Mouse (Mus musculus) testis, postnatal 10 days (tissue): ENCODE data around the gene Zer1.

ENCODE experiments used
- DNase-seq: peaks from one replicate; pipeline ENCODE4 v3.0.0; 2021; ENCODE audit warnings: low spot score

Zer1 gene

DNA sequence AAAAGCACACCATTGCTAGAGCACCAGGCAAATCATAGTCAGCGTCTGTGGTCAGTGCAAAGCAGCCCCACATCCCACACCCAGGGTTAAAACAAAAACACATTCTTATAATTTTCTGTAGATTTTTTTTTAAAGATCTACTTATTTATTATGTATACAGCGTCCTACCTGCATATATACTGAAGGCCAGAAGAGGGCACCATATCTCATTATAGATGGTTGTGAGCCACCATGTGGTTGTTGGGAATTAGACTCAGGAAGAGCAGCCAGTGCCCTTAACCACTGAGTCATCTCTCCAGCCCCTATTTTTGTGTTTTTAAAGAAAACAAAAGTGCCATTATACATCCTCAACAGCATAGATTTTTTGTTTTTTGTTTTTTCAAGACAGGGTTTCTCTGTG is 4.4 kb upstream of the Zer1 start:
- DNase-seq: no peak

DNA sequence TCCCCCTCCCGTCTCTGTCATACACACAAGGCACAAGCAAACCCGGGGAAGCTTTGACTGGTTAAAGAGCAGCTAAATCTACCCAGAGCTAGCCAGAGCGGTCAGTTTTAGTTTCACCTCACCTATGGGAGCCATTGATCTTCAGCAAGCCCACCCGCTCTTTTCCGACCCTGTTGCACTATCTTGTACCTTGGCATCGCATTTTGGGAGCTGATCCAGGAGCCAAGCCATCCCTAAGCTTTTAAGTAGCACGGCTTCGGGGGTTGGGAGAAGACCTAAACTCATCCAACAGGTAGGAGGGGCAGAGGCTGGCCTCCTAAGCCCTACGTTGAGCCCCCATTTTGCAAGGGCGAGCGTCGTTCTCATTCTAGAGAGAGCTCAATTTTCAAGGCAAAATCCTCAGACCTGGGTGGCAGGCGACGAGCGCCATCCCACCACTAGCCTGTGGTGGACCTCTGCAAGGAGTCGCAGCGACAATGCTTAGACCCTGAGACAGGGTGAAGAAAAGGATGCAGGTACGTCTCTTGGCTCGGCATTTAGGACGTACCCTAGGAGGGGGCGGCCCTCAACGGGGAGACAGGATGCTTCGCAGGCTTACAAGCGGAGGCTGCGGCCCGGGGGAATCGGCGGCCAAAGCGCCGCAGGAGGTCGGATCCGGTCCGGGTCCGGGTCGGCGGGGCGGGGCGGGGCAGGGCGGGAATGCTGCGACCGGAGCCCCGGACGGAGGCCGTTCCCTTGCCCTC is 485 bp downstream of the Zer1 start:
- no peak for DNase-seq

GRCm38 (mm10) chr2:30122766-30123165 is 1.6 kb downstream of the Zer1 start:
- no peak for DNase-seq

DNA sequence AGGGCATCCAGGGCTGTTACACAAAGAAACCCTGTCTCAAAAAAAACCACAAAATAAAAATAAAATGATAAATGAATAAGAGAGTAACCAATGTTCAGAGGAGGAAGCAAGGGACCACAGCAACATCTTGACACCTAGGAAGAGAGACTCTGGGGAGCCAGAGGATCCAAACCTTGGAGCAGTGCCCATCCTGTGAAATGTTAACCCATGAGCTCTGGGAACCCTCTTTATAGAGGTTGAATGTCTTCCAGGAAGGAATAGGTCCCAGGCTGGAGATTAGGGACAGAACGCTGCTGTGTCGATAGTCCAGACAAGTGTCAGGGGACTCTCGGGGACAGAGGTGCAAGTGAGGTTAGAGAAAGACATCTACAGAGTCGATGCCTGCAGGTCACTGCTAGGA is 4.1 kb downstream of the Zer1 start:
- no peak for DNase-seq

DNA sequence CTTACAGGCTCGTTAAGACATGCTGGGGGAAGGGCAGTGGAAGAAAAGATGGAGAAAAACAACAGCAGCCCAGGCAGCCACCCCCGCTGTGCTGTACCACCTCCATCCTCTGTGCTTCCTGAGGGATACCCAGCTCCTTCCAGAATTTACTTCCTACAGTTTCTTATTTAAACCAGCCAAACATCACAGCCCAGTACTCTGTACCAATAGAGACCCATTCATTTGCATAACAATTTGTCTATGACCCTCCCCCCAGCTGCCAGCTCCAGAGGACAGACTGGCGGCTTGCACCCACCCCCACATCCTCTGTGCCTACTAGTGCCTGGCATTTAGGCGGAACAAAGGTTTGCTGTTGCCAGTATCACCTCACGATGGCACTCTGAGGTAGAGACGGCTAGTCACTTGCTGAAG is 4.7 kb downstream of the Zer1 start:
- DNase-seq: no peak

DNA sequence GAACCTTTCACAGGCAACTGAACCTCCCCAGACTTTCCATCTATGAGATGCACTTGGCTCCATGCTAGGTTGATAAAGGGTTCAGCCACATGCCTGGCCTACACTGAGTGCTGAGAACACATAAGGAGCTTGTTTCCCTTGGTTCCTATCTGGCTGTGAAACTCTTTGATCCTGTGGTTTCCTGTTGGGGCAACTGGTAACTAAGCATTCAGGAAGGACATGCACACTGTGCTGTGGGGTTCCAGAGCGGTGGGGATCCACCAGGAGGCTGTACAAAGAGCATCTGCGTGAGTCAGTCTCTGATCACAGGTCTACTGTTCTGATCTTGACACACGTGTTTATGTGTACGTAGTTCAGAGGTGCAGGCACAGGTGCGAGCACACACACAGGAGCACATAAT is 11.8 kb downstream of the Zer1 start:
- no peak for DNase-seq

DNA sequence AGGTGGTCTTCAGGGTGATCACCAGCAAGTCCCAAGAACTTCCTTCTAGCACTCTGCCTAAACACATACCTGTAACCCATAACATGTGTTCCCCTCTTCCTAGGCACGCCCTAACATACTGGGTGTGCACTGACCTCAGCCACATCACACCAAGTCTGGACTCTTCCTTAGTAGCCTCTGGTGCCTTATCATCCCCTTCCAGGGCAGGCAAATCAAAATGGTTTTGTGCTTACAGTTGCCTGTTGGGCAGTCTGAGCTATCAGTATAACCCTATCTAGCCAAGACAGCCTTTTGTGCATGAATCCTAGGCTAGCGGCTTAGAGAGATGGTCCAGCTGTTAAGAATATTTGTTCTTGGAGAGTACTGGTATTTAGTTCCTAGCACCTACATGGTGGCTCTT is 12.9 kb downstream of the Zer1 start:
- no peak for DNase-seq

DNA sequence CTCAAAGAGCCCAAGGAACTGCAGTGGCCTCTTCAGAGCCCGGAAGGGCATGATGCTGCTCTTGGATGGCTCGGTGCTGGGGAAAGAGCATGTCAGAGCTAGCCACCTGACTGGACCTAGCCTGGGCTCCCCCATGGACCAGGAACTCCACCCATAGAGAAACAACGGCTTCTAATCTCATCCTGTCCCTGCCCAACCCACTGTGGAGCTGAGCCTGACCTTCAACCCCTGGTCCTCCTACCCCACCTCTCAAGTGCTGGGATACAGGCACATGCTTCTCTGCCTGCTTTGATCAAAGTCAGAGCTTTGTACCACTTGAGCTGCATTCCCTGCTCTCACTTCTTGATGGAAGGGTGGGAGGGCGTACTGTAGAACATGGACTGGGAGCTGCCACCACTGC is 16.1 kb downstream of the Zer1 start:
- DNase-seq: no peak

- no peak for DNase-seq
These were observed 16.7 kb downstream of the Zer1 start for GRCm38 (mm10) chr2:30107646-30108045.

DNA sequence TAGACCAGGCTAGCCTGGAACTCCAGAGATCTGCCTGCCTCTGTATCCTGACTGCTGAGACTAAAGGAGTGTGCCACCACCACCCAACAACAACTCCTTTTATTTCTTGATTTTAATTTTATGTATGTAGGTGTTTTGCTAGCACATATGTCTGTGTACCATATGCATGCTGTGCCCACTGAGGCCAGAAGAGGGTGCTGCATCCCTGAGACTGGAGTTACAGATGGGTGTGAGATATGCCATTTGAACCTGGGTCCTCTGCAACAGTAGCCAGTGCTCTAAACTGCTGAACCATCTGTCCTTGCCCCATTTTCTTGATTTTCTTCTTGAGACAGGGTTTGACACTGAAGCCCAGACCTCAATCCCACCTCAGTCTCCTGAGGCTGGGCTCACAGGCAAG is 18.0 kb downstream of the Zer1 start:
- peak; percentile 71 for DNase-seq

- no peak for DNase-seq
These were observed 24.2 kb downstream of the Zer1 start for GRCm38 (mm10) chr2:30100214-30100613.

GRCm38 (mm10) chr2:30095882-30096527 is 28.4 kb downstream of the Zer1 start:
- DNase-seq: peak; percentile 79

DNA sequence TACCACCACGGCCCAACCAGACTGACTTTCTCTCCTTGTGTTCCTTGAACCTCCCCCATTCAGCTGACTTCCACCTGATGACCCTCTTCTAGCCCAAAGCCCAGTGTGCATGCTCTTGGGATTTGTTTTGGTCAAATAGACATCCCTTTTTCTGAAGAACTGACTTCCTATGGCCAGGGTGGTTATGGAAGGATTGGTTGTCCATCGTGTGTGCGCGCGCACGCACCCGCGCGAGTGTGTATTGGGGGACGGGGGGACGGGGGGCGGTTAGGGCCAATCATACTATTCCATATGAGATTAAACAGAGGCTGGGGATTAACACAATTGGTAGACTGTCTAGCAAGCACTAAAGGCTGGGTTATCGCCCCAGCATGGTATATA is 30.2 kb downstream of the Zer1 start:
- DNase-seq: no peak

- DNase-seq: peak; percentile 96
These were observed 30.7 kb downstream of the Zer1 start, which contains the start of gene Zdhhc12 for GRCm38 (mm10) chr2:30093471-30094207. Gene Zdhhc12, minus strand, starts transcription at chr2:30093648.

GRCm38 (mm10) chr2:30092280-30092918 is 32.0 kb downstream of the Zer1 start:
- DNase-seq: no peak

DNA sequence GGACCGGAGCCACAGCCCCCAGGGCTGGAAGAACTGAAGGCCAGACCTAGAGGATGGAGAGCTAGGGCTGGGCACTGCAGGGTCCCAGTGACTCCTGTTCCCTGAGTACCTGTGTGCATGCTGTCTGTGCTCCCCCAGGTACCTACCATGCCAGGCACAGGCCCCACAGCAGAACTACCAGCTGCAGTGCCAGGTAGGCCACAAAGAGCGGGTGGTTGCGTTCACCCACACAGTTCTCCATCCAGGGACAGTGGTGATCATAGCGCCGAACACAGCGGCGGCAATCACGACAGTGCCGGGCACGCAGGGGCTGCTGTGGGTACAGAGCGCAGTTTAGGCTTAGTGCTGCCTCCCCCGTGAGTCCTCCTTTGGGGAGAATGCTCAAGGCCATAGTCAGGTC is 32.9 kb downstream of the Zer1 start:
- no peak for DNase-seq

DNA sequence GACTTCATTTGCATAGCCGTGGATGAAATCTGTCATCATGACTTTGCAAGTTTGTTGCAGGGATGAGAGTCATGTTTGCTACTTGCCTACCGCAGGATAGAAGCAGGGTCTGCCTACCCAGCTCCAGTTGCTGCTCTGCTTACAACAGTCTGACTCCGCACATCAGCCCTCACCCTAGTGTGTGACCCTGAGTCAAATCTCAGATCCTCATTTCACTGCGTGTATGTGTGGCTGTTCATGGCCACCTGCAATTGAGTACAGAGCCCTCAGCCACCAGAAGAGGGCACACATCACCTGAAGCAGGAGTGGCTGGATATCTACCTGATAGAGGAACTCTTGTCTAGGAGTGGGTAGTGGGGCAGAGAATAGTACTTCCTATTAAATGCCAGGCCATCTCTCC is 37.1 kb downstream of the Zer1 start:
- no peak for DNase-seq

- no peak for DNase-seq
These were observed 39.8 kb downstream of the Zer1 start for GRCm38 (mm10) chr2:30084632-30085031.

GRCm38 (mm10) chr2:30084113-30084512 is 40.3 kb downstream of the Zer1 start:
- DNase-seq: no peak

GRCm38 (mm10) chr2:30080181-30080800 is 44.1 kb downstream of the Zer1 start:
- no peak for DNase-seq

DNA sequence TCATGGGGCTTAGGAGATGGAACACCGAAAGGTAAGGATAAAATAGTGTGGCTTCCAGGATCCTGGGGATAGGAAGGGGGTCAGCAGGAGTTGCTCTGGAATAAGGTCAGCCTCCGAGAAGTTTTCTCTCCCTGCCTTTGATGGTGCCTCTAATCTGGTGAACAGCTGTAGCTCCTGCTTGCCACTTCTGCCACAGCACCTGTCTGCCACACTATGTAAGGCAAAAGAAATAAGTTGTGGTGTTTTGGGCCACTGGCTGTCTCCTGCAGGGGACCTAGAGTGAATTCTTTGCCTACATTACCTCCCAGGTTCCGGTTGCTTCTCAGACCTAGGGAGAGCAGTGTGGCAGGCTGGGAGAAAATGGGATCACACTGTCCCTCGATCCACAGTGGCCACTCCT is 45.6 kb downstream of the Zer1 start:
- no peak for DNase-seq

GRCm38 (mm10) chr2:30078349-30078712 is 46.1 kb downstream of the Zer1 start:
- no peak for DNase-seq
